Mouse (Mus musculus): Measurements from ENCODE around the gene Spdye4a.
A peak's percentile ranks its signal among the peaks of the same experiment; 100 is the strongest.
"Not testable (repeated sequence)": the region's sequence is repeated elsewhere in the genome, so short reads cannot be mapped to it uniquely, and the experiment has no call there.

Gene Spdye4a

GRCm38 (mm10) chr5:143222287-143222686, 4.4 kb downstream of the Spdye4a start:
- DNase-seq = no peak

GRCm38 (mm10) chr5:143220996-143221395, 5.7 kb downstream of the Spdye4a start:
- DNase-seq = no peak

- DNase-seq = no peak
Measured at GRCm38 (mm10) chr5:143213832-143214231, 12.9 kb downstream of the Spdye4a start.

GRCm38 (mm10) chr5:143205015-143205414, 21.7 kb downstream of the Spdye4a start:
- no peak for DNase-seq

GRCm38 (mm10) chr5:143196506-143196905, 30.2 kb downstream of the Spdye4a start:
- DNase-seq = no peak

GRCm38 (mm10) chr5:143195166-143195565, 31.5 kb downstream of the Spdye4a start:
- DNase-seq = no peak

- not testable (repeated sequence) for DNase-seq
Measured at GRCm38 (mm10) chr5:143194747-143195146, 31.9 kb downstream of the Spdye4a start.

- no peak for DNase-seq
Measured at GRCm38 (mm10) chr5:143192806-143193205, 33.9 kb downstream of the Spdye4a start.

GRCm38 (mm10) chr5:143188014-143188413, 38.7 kb downstream of the Spdye4a start:
- DNase-seq = not testable (repeated sequence)

GRCm38 (mm10) chr5:143180255-143181076, 46.2 kb downstream of the Spdye4a start, which contains the start of the genes Rbak and Spdye4b:
Gene Rbak (minus strand): TSS chr5:143180775.
Gene Spdye4b (plus strand): TSS chr5:143181017.
- DNase-seq = peak; percentile 92

GRCm38 (mm10) chr5:143179179-143179578, 47.5 kb downstream of the Spdye4a start:
- no peak for DNase-seq

GRCm38 (mm10) chr5:143177541-143178200, 49.0 kb downstream of the Spdye4a start:
- no peak for DNase-seq

- no peak for DNase-seq
Measured at GRCm38 (mm10) chr5:143175970-143176369, 50.7 kb downstream of the Spdye4a start.

All from cerebellum, adult 11 months (tissue).